Mouse (Mus musculus) small intestine, adult 2 months (tissue): ENCODE data around the gene Tdgf1.

Experiments used
- CTCF ChIP-seq: fragments of 200-500 bp; IDR thresholded peaks from 2 replicates; pipeline ENCODE4 v1.5.1; 2012; ENCODE audit warnings: low read depth, mild to moderate bottlenecking, control low read depth, inconsistent platforms, low read length, moderate library complexity, mixed read lengths; ENCODE audit not compliant: insufficient replicate concordance, insufficient read length; ENCODE audit errors: extremely low read depth
- POLR2A ChIP-seq: fragments of 200-500 bp; IDR thresholded peaks from 2 replicates; pipeline ENCODE4 v1.6.1; 2012; ENCODE audit warnings: low read depth, mild to moderate bottlenecking, control low read depth, inconsistent platforms, low read length, moderate library complexity

DNA sequence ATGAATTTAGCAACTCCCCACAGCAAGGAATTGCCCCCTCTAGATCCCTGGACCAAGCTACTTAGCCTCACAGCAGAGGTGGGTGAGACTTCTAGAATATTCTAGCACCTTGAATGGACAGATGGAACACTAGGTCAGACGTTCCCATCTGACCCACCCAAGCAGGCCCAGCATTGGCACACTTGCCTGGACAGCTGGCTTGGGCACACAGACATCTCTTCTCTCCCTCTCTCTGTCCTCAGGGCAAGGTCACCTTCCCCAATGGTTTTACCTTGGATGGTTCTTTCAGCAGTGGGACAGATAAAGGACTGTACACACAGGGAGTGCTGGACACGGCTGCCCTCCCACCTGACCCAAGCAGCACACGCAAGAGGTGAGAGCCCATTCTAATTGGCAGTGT lies 53.4 kb downstream of the Tdgf1 start:
- no peak for TF ChIP-seq CTCF
- TF ChIP-seq POLR2A: no peak
